Mouse (Mus musculus): Measurements from ENCODE around the gene Jtb.
"Not testable (repeated sequence)": the region's sequence is repeated elsewhere in the genome, so short reads cannot be mapped to it uniquely, and the experiment has no call there.

Jtb gene

DNA sequence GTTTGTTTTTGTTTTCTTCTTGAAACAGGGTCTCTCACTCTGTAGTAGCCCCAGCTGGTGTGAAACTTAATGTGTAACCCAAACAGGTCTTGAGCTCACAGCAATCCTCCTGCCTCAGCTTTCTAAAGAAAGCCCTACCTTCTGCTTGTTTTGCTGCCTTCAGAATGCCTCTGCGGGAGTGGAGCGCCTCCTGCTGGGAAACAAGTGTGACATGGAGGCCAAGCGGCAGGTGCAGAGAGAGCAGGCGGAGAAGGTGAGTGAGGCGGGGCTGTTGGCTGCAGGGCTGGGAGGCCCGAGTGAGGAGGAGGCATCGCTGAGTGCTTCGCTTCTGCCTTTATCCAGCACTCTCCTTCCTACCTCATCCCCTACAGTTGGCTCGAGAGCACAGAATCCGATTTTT is 7.1 kb upstream of the Jtb start:
- no peak for DNase-seq

DNA sequence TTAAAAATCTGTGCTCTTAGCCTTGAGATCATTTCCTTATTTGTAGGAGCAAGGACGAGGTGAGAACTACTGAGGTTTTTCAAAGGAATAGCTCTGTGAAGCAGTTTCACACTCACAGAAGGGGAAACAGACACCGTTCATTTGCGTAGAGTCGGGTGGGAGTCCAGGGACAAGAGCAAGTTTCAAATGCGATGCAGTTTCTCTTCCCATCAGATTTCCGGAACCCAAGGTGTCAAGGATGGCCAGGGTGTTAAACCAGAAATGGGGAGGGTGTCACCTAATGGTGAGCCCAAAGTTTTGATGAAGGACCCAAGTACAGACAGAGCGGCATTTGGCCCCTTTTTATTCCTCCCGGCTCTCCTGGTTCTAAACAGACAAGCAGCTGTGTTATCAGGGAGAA is 322 bp upstream of the Jtb start:
- no peak for DNase-seq

DNA sequence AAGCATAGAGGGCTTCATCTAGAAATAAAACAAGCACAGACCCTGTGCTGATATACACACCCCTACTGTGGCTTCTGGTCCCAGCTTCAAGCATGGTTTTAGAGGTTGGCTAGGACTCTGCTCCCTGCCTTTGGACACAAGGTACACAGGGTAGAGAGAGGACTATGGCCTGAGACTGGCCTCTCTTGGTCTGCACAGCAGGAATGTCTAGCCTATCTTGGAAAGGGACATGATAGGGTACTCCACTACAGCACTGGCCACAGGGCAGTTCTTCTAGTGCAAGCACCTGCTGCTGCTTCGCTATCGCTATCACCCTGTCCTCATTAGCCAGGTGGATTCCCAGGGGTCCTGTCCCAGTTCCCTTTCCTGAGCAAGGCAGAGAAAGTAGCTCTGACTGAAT is 9.9 kb downstream of the Jtb start:
- no peak for DNase-seq

- DNase-seq: no peak
Measured at GRCm38 (mm10) chr3:90241669-90242358, 10.4 kb downstream of the Jtb start.

DNA sequence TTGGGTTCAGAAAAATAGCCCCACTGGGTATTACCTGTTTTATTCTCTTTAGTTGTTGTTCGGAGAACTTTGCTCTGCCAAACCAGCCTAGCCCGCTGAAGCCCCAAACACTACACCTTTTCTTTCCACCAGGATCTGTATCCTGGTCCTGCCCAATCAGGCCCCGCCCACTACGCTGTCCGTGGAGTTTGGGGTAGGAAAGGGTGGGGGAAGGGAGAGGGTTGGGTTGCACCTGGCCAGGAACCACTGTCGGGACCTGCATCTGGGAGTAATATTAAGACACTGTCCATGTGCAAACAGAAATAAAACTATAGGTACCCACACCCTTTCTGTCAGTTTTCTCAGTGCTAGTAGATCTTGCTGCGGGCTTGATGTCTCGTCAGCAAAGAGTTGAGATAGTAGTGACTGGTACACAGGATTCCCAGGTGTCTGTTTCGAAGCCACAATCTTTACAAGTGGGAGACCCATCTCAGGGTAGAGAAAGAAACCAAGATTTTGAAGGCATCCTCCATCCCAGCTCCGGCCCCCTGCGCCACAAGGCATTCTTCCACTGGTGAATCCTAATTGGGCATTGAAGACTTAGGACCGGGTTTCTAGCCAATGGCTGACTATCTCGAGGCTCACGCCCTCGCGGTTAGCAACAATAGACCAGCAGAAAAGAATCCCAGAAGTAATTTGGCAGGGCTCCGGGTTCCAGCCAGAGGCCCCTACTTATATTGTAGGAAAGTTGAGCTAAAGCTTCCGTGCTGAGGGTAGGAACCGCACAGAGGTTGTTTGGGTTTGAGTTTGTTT is 11.8 kb downstream of the Jtb start, which contains the start of gene Creb3l4:
Creb3l4 (minus strand) TSS at position 529 of the 792 bp plus-strand sequence.
- DNase-seq: peak; percentile 69

DNA sequence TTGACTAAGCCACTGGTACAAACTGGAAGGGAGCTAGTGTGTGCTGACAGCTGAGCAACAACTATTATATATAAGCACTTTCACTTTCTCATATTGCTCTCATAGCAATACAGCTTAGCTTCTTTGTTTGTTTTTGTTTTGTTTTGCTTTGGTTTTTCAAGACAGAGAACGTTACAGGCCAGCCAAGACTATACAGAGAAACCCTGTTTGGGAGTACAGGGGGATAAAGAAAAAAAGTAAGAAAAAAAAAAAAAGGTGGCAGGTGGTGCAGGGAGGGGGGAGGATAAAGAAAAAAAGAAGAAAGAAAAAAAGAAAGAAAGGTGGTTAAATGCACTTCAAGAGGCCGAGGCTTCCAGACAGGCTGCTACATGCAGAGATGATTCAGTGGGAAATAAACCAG is 14.0 kb downstream of the Jtb start:
- DNase-seq: no peak

- DNase-seq: no peak
Measured at GRCm38 (mm10) chr3:90247630-90247959, 16.2 kb downstream of the Jtb start.

DNA sequence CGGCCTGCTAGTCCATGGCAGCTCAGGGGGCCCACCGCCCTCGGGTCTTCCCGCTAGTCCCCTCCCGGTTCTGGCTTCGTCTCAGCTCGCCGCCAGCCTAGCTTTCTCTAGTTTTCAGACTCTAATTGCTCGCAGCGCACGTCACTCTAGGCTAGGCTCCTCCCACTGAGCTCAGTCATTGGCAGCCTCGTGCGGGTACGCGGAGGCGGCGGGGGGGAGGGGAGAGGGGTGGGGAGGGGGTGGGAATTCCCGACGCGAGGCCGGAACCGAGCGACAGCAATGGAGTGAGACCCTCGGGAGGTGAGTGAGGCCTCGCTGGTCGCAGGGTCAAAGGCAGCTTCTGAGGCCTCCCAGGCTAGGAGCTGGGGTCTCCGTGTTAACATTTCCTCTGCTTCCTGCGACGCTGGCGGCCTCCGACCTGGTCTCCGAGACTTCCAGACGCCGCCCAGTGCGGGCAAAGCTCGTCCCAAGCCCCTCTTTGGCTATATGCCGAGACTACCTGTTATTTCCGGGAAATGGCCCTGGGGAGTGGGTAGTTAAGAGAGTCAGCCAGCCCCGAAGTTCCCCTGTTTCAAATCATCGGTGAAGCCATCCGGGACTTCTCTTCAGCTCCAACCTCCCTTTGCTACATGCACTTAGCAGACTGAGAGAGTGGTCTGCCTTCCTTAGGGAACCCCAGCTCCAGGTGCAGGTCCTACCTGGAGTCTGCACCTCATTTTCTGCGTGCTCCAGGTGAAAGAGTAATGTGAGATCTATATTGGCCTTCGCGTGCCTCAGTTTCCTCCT is 16.8 kb downstream of the Jtb start, which contains the start of gene Slc39a1:
Slc39a1 (plus strand) TSS at position 213 of the 786 bp plus-strand sequence.
- DNase-seq: peak; percentile 97

DNA sequence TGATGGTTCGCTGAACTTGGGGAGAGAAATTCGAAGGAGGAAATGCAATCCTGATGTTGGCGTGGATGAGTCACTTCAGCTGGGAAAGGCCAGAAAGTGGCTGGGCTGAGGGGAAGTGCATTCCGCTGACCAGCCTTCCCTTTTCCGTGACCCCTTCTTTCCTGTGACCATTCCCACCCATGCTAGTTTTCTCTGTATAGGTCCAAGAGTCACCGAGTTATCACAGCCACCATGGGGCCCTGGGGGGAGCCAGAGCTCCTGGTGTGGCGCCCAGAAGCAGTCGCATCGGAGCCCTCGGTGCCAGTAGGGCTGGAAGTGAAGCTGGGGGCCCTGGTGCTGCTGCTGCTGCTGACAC is 17.3 kb downstream of the Jtb start:
- DNase-seq: peak; percentile 63

DNA sequence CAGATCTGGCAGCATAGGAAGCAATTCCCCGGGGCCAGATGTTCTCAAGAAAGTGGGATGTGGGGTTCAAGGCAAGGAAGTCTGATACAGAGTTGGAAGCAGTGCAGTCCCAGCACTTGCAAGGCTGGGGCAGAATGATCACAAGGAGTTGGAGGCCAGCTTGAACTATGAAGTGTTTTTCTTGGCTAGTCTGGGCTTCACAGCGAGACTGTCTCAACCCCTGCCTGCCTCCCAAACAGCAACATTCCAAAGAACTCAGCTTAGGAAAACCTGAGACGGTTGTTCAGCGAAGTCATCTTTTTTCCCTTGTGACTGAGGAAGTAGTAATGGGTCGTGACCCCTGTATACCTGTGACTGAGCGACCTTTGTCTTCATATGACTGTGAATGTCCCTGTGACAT is 19.4 kb downstream of the Jtb start:
- no peak for DNase-seq

- not testable (repeated sequence) for DNase-seq
Measured at GRCm38 (mm10) chr3:90251731-90252226, 20.4 kb downstream of the Jtb start.

GRCm38 (mm10) chr3:90252659-90253058 is 21.3 kb downstream of the Jtb start:
- DNase-seq: not testable (repeated sequence)

GRCm38 (mm10) chr3:90253174-90253573 is 21.8 kb downstream of the Jtb start:
- DNase-seq: not testable (repeated sequence)

DNA sequence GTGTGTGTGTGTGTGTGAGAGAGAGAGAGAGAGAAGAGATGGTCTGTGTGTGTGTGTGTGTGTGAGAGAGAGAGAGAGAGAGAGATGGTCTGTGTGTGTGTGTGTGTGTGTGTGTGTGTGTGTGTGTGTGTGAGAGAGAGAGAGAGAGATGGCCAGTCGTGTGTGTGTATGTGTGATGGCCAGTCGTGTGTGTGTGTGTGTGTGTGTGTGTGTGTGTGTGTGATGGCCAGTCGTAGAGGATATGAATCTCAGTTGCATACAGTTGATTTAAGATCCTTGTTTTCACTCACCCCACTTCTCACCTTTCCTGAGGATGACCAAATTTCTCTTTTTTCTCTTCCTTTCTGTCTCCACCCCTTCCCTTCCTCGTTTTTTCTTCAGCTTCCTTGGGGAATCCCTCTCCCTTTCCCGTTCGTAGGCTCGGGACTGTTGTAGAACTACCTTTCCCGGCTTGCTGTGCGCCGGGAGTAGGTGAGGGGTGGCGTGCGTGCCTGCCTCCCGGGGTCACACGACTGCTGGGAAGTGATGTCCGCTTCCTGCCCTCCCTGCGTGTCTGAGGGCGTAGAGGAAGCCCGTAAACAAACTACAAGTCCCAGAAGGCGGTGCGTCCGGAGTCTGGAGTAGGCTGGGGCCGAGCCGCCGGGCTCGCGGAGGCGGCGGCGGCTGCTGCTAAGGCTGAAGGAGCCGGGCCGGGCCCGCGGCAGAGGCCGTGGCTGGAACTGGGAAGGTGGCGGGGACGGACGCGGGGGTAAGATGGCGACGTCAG is 22.4 kb downstream of the Jtb start, which contains the start of gene Crtc2:
Crtc2 (plus strand) TSS at position 511 of the 766 bp plus-strand sequence.
- DNase-seq: peak; percentile 97

DNA sequence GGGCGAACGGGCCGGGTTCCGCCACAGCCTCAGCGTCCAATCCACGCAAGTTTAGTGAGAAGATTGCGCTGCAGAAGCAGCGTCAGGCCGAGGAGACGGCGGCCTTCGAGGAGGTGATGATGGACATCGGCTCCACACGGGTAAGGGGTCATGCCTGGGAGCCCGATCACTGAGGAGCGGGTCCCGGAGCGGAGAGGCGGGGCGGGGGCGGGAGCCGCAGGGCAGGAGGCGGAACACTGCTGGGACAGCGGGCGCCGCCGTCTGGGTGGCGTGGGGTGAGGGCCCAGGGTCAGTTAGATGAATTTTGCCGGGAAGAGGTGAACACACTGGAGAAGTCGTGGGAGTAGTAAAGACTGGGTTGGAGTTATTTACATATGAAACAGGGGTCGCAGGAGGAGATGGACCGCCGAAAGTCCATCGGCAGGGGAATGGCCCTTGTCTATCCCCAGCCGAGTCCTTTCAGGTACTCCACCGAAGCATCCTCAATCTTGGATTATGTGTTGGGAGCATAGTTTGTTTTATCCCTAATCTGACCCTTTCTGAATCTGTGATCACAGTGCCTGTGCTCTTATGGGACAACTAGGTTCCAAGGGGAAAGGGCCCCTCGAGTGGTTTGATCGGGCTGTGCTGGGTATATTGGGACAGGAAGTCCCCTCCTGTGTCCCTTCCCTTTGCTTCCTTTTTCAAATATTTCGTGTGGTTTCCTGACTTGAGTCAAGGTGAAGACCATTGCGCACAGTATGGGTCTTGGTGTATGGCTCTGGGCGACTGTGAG is 23.2 kb downstream of the Jtb start:
- DNase-seq: peak; percentile 77

DNA sequence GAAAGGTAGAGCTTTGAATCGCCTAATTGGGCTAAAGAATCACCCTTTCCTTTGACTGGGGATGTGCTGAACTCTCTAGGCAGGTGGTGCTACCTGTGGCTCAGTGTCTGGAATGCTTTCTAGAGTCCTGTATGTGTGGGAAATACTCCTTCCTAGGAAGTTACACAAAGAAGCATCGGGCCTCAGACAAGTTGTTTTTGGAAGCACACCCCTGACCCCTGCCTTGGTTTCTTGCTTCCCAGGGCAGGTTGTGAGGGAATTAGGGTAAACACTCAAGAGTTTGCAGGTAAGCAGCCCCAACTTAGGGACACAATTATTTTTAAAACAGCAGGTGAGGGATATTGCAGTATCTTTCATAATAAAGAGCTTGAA is 23.8 kb downstream of the Jtb start:
- no peak for DNase-seq

DNA sequence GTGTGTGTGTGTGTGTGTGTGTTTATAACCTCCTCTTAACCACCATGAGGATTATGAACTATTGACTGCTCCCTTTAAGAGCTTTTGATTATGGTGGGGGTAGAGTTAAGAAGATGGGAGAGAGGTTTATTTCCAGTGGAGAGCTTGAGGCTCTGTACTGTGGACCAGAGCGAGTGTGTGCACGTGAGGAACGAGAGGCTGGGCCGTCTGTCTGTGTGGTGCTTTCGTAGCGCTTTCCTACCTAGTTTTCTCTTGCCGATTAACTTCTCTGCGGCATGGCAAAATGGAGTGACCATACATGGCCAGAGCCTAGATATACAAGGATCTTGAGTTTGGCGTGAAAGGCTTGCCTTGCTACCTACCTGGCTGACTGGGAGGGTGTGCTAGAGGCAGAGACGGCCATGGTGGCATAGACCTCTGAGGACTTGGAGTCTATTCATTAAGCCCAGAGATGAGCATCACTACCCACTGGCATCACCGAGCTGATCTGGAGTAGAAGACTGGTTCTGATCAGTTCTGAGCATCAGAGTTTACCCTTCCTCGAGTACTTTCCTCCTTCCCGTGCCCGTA is 24.5 kb downstream of the Jtb start:
- no peak for DNase-seq

- peak; percentile 56 for DNase-seq
Measured at GRCm38 (mm10) chr3:90256731-90257530, 25.5 kb downstream of the Jtb start.

- DNase-seq: no peak
Measured at GRCm38 (mm10) chr3:90258521-90258920, 27.1 kb downstream of the Jtb start.

GRCm38 (mm10) chr3:90263121-90263771 is 31.8 kb downstream of the Jtb start:
- DNase-seq: no peak

Measured in kidney, postnatal 10 days (tissue).